Mouse (Mus musculus): ENCODE data around the gene Tspan18. TPM values are rescaled to one million over a fixed set of nuclear protein-coding genes. Genes with fewer than 3 reads are reported as not detected.
A peak's percentile ranks its signal among the peaks of the same experiment; 100 is the strongest.

Tspan18 gene
- polyA plus RNA-seq, 1 experiment: 10.6 TPM

GRCm38 (mm10) chr2:93345663-93346268, 11.5 kb upstream of the Tspan18 start:
- no peaks in the 10 kb centered on the region for H3K36me3 ChIP-seq (ENCODE audit: control insufficient read depth, insufficient read depth, low read length)
- 10% methylated on average over 5 of the region's 5 CpGs for WGBS
- no peak for TF ChIP-seq CTCF (IDR thresholded peaks at IDR 0.05; ENCODE audit: extremely low read depth, insufficient read depth, insufficient read length, insufficient replicate concordance)
- TF ChIP-seq POLR2A (IDR thresholded peaks at IDR 0.05; ENCODE audit: low read depth, low read length): no peak
- no peak overlapping the region for H3K4me3 ChIP-seq (ENCODE audit: extremely low read depth, insufficient read depth, insufficient read length)
- no peak for DNase-seq (ENCODE audit: low read depth in 1 of 2, low spot score in 2 of 2)
- H3K4me1 ChIP-seq (ENCODE audit: control insufficient read depth, insufficient read depth, insufficient read length): no peaks in the 10 kb centered on the region
- no peaks in the 10 kb centered on the region for H3K27me3 ChIP-seq (ENCODE audit: control insufficient read depth, insufficient read depth, low read length)
- no peak overlapping the region for H3K27ac ChIP-seq (ENCODE audit: insufficient read depth, low read length)

- Histone ChIP-seq H3K36me3 (ENCODE audit: control insufficient read depth, insufficient read depth, low read length) (no peaks in the 10 kb centered on the region), H3K4me1 (ENCODE audit: control insufficient read depth, insufficient read depth, insufficient read length) (0 out of 2 replicates have a peak, but pooled peaks cover under 1% of the 10 kb centered on the region), H3K4me3 (ENCODE audit: extremely low read depth, insufficient read depth, insufficient read length) (no peak overlapping the region), H3K27me3 (ENCODE audit: control insufficient read depth, insufficient read depth, low read length) (no peaks in the 10 kb centered on the region), H3K27ac (ENCODE audit: insufficient read depth, low read length) (no peak overlapping the region)
- DNase-seq (ENCODE audit: low read depth in 1 of 2, low spot score in 2 of 2): no peak
- TF ChIP-seq CTCF (IDR thresholded peaks at IDR 0.05; ENCODE audit: extremely low read depth, insufficient read depth, insufficient read length, insufficient replicate concordance) (no peak), POLR2A (IDR thresholded peaks at IDR 0.05; ENCODE audit: low read depth, low read length) (no peak)
- 82% methylated on average over 9 of the region's 9 CpGs for WGBS
These were observed 5.2 kb upstream of the Tspan18 start for GRCm38 (mm10) chr2:93339373-93340106.

GRCm38 (mm10) chr2:93335996-93336395, 1.7 kb upstream of the Tspan18 start:
- Histone ChIP-seq H3K4me3 (ENCODE audit: extremely low read depth, insufficient read depth, insufficient read length) (no peak overlapping the region), H3K4me1 (ENCODE audit: control insufficient read depth, insufficient read depth, insufficient read length) (peaks cover 11% of the 10 kb centered on the region), H3K36me3 (ENCODE audit: control insufficient read depth, insufficient read depth, low read length) (no peaks in the 10 kb centered on the region), H3K27ac (ENCODE audit: insufficient read depth, low read length) (no peak overlapping the region), H3K27me3 (ENCODE audit: control insufficient read depth, insufficient read depth, low read length) (peaks cover 7% of the 10 kb centered on the region; the same call in 1 of the 2 replicates)
- no peak for TF ChIP-seq CTCF (IDR thresholded peaks at IDR 0.05; ENCODE audit: extremely low read depth, insufficient read depth, insufficient read length, insufficient replicate concordance)
- no peak for TF ChIP-seq POLR2A (IDR thresholded peaks at IDR 0.05; ENCODE audit: low read depth, low read length)
- DNase-seq (ENCODE audit: low read depth in 1 of 2, low spot score in 2 of 2): no peak
- WGBS: 93% methylated on average over 11 of the region's 11 CpGs

- H3K4me3 ChIP-seq (ENCODE audit: extremely low read depth, insufficient read depth, insufficient read length): peak overlapping the region; percentile 57
- peaks cover 11% of the 10 kb centered on the region for H3K4me1 ChIP-seq (ENCODE audit: control insufficient read depth, insufficient read depth, insufficient read length)
- H3K27me3 ChIP-seq (ENCODE audit: control insufficient read depth, insufficient read depth, low read length): peaks cover 7% of the 10 kb centered on the region; the same call in 1 of the 2 replicates
- TF ChIP-seq POLR2A (IDR thresholded peaks at IDR 0.05; ENCODE audit: low read depth, low read length) (no peak), CTCF (IDR thresholded peaks at IDR 0.05; ENCODE audit: extremely low read depth, insufficient read depth, insufficient read length, insufficient replicate concordance) (peak; percentile 37; the same call in 1 of the 2 replicates)
- WGBS: 2% methylated on average over 29 of the region's 29 CpGs
- H3K27ac ChIP-seq (ENCODE audit: insufficient read depth, low read length): no peak overlapping the region; the same call in 1 of the 2 replicates
- DNase-seq (ENCODE audit: low read depth in 1 of 2, low spot score in 2 of 2): peak in 1 of 2 experiments; percentile 38
- H3K36me3 ChIP-seq (ENCODE audit: control insufficient read depth, insufficient read depth, low read length): no peaks in the 10 kb centered on the region
These were observed 976 bp downstream of the Tspan18 start for GRCm38 (mm10) chr2:93333241-93333816.

- DNase-seq (ENCODE audit: low read depth in 1 of 2, low spot score in 2 of 2): no peak
- H3K27me3 ChIP-seq (ENCODE audit: control insufficient read depth, insufficient read depth, low read length): peaks cover 7% of the 10 kb centered on the region; the same call in 1 of the 2 replicates
- WGBS: 84% methylated on average over 4 of the region's 4 CpGs
- H3K4me1 ChIP-seq (ENCODE audit: control insufficient read depth, insufficient read depth, insufficient read length): peaks cover 11% of the 10 kb centered on the region
- no peak overlapping the region for H3K4me3 ChIP-seq (ENCODE audit: extremely low read depth, insufficient read depth, insufficient read length)
- TF ChIP-seq CTCF (IDR thresholded peaks at IDR 0.05; ENCODE audit: extremely low read depth, insufficient read depth, insufficient read length, insufficient replicate concordance): no peak
- TF ChIP-seq POLR2A (IDR thresholded peaks at IDR 0.05; ENCODE audit: low read depth, low read length): no peak
- no peaks in the 10 kb centered on the region for H3K36me3 ChIP-seq (ENCODE audit: control insufficient read depth, insufficient read depth, low read length)
- no peak overlapping the region for H3K27ac ChIP-seq (ENCODE audit: insufficient read depth, low read length)
These were observed 2.0 kb downstream of the Tspan18 start for GRCm38 (mm10) chr2:93332277-93332676.

GRCm38 (mm10) chr2:93331121-93331520, 3.2 kb downstream of the Tspan18 start:
- no peak for TF ChIP-seq POLR2A (IDR thresholded peaks at IDR 0.05; ENCODE audit: low read depth, low read length)
- no peak for TF ChIP-seq CTCF (IDR thresholded peaks at IDR 0.05; ENCODE audit: extremely low read depth, insufficient read depth, insufficient read length, insufficient replicate concordance)
- H3K27ac ChIP-seq (ENCODE audit: insufficient read depth, low read length): no peak overlapping the region
- no peak overlapping the region for H3K4me3 ChIP-seq (ENCODE audit: extremely low read depth, insufficient read depth, insufficient read length)
- WGBS: 84% methylated on average over 6 of the region's 6 CpGs
- H3K36me3 ChIP-seq (ENCODE audit: control insufficient read depth, insufficient read depth, low read length): no peaks in the 10 kb centered on the region
- peaks cover 11% of the 10 kb centered on the region for H3K4me1 ChIP-seq (ENCODE audit: control insufficient read depth, insufficient read depth, insufficient read length)
- DNase-seq (ENCODE audit: low read depth in 1 of 2, low spot score in 2 of 2): no peak
- peaks cover 7% of the 10 kb centered on the region; the same call in 1 of the 2 replicates for H3K27me3 ChIP-seq (ENCODE audit: control insufficient read depth, insufficient read depth, low read length)
